Mouse (Mus musculus) limb, embryonic 11.5 days (tissue): ENCODE results near the gene Khk. TPM values are rescaled to one million over a fixed set of nuclear protein-coding genes. Genes with fewer than 3 reads are reported as not detected.
A peak's percentile ranks its signal among the peaks of the same experiment; 100 is the strongest.

Experiments
- ATAC-seq: fragments of 200-750 bp; cut with Nextera tagmentation; 2 replicates; pipeline ENCODE4 v1.8.0; 2017; ENCODE audit warnings: low read depth; ENCODE audit not compliant: insufficient number of reproducible peaks, low FRiP score, low TSS enrichment
- DNase-seq: peaks from one replicate; pipeline ENCODE4 v3.0.0-alpha.2; 2015; ENCODE audit warnings: low spot score
- H3K27ac ChIP-seq: fragments of 300-500 bp; sonication (generic); replicated peaks from 2 replicates; pipeline ENCODE4 v1.5.1; 2014; ENCODE audit warnings: low read depth, mild to moderate bottlenecking, low read length
- H3K27me3 ChIP-seq: fragments of 300-500 bp; sonication (generic); 2 replicates; pipeline ENCODE4 v1.6.1; 2014; ENCODE audit warnings: mild to moderate bottlenecking, low read length, mixed read lengths; ENCODE audit not compliant: control insufficient read depth, insufficient read depth
- H3K36me3 ChIP-seq: fragments of 300-500 bp; sonication (generic); 2 replicates; pipeline ENCODE4 v1.6.1; 2014; ENCODE audit warnings: mild to moderate bottlenecking, low read length, moderate library complexity, mixed read lengths; ENCODE audit not compliant: control insufficient read depth, insufficient read depth
- H3K4me1 ChIP-seq: fragments of 300-500 bp; sonication (generic); 2 replicates; pipeline ENCODE4 v1.6.1; 2014; ENCODE audit warnings: low read length, mixed read lengths; ENCODE audit not compliant: control insufficient read depth, insufficient read depth
- H3K4me2 ChIP-seq: fragments of 300-500 bp; sonication (generic); 2 replicates; pipeline ENCODE4 v1.6.1; 2014; ENCODE audit warnings: low read depth, mild to moderate bottlenecking, moderate library complexity; ENCODE audit not compliant: severe bottlenecking
- H3K4me3 ChIP-seq: fragments of 300-500 bp; sonication (generic); 2 replicates; pipeline ENCODE4 v1.5.1; 2014; ENCODE audit warnings: low read depth, low read length
- H3K9ac ChIP-seq: fragments of 300-500 bp; sonication (generic); 2 replicates; pipeline ENCODE4 v1.6.1; 2014; ENCODE audit warnings: mild to moderate bottlenecking, low read length
- H3K9me3 ChIP-seq: fragments of 300-500 bp; sonication (generic); 2 replicates; pipeline ENCODE4 v1.6.1; 2016; ENCODE audit warnings: low read length; ENCODE audit not compliant: control insufficient read depth
- WGBS: fragments of 180-500 bp; shearing (Covaris S2); extraction: QIAGEN DNeasy Blood & Tissue Kit; methylation state at CpG from one replicate; pipeline ENCODE4 v1.1.7; 2014; 5-methylcytosine and 5-hydroxymethylcytosine counted together
- polyA plus RNA-seq: library from polyadenylated mRNA; unstranded; fragments of >200 nt; fragmentation: Nextera tagmentation; extraction: Ambion mirVana; gene quantifications from 2 replicates; pipeline ENCODE4 v1.2.1, GENCODE M21; 2014

Khk gene
- polyA plus RNA-seq, 1 experiment from 2014 or later: 7.9 TPM

DNA sequence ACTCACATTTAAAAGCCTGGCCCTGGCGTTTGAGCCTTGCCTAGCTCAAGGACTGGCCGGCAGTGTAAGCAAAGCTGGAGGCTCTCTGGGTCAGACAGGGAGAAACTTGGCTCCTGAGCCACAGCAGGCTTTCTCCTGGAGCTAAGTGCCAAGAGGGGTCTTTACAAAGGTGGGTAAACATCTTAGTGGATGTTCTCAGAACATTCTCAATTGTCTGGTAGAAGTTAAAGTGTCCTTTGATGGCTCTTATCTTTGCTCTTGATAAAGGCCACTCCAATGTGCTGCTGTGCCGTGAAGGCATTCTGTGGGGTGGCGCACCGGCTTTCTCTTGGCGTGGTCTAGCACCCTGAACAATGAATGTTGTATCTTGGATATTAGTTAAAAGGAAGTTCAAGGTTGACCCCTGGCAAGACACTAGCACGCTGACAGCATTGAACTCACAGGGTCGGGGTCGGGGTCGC, 1.4 kb downstream of the Khk start:
- H3K4me2 ChIP-seq: no peak overlapping the region
- ATAC-seq: no peak
- no peak for DNase-seq
- H3K9ac ChIP-seq: no peak overlapping the region
- WGBS: 77% methylated on average over 10 of the region's 10 CpGs
- no peaks in the 10 kb centered on the region for H3K27me3 ChIP-seq
- H3K36me3 ChIP-seq: peaks cover 14% of the 10 kb centered on the region; the same call in 1 of the 2 replicates
- no peak overlapping the region for H3K4me3 ChIP-seq
- no peak overlapping the region for H3K27ac ChIP-seq
- peaks cover 8% of the 10 kb centered on the region for H3K4me1 ChIP-seq
- H3K9me3 ChIP-seq: no peaks in the 10 kb centered on the region

DNA sequence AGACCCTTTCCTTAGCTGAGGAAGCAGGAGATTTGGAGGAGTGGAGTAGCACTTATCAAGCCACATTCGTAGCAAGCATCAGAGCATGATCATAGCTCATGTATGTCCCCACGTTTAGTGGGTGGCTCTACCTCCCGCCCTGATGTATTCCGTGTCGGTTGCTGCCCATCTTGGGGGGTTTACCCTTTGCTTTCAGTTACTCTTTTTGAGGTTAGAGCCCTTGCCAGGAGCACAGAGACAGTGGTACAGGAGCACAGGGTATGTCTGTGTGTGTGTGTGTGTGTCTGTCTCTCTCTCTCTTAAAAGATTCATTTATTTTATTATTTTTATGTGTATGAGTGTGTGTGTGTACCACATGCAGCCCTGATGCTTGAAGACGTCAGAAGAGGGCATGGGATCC, 1.9 kb downstream of the Khk start:
- H3K9me3 ChIP-seq: no peaks in the 10 kb centered on the region
- ATAC-seq (no peak), DNase-seq (no peak)
- H3K4me2 ChIP-seq: no peak overlapping the region
- H3K27me3 ChIP-seq: no peaks in the 10 kb centered on the region
- peaks cover 10% of the 10 kb centered on the region; the same call in 1 of the 2 replicates for H3K36me3 ChIP-seq
- WGBS: 89% methylated on average over 6 of the region's 6 CpGs
- peaks cover 8% of the 10 kb centered on the region for H3K4me1 ChIP-seq
- H3K9ac ChIP-seq: no peak overlapping the region
- H3K27ac ChIP-seq: no peak overlapping the region
- H3K4me3 ChIP-seq: no peak overlapping the region

DNA sequence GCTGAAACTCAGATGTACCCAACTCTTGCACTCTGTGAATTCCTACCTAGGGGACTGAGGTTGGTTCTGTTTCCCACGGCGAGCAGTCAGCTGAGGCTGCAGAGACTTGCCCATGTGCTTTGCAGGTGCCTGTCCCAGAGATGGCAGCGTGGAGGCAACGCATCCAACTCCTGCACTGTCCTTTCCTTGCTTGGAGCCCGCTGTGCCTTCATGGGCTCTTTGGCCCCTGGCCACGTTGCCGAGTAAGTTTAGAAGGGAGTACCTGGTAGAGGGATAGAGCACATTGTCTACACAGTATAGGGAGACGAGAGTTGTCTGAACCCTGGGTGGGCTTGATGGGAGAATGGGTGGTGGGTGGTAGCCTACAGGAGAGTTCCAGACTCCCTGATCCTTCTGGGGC, 3.4 kb downstream of the Khk start:
- H3K36me3 ChIP-seq: peaks cover 3% of the 10 kb centered on the region; the same call in 1 of the 2 replicates
- WGBS: 78% methylated on average over 8 of the region's 8 CpGs

DNA sequence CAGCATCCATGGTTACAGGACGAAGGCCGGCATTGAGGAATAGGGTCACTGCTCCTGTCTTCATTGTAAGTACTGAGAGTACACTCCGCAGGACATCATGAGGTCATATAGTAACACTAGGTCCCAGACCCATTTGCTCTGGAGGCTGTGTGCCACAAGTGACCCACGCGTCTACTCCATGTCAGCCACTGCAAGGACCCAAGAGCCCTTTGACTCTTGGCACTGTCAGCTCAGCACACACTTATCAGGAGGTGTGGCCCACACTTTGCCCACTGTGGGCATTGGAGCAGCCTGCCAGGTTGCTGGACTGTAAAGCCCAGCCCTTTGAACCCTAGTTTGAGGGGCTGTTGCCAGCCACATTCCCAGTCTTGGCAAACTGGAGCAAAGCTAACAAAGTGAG, 4.0 kb downstream of the Khk start:
- Histone ChIP-seq H3K4me3 (no peak overlapping the region), H3K36me3 (peaks cover 3% of the 10 kb centered on the region; the same call in 1 of the 2 replicates), H3K27me3 (no peaks in the 10 kb centered on the region), H3K4me2 (no peak overlapping the region), H3K9ac (no peak overlapping the region), H3K27ac (no peak overlapping the region), H3K4me1 (peaks cover 8% of the 10 kb centered on the region), H3K9me3 (no peaks in the 10 kb centered on the region)
- no peak for DNase-seq
- no peak for ATAC-seq
- WGBS: 94% methylated on average over 5 of the region's 5 CpGs

More for the DNA sequence above, 3.4 kb downstream of the Khk start:
- Histone ChIP-seq H3K27me3 (no peaks in the 10 kb centered on the region), H3K4me2 (no peak overlapping the region), H3K9me3 (no peaks in the 10 kb centered on the region), H3K4me3 (no peak overlapping the region), H3K4me1 (peaks cover 8% of the 10 kb centered on the region), H3K27ac (no peak overlapping the region), H3K9ac (no peak overlapping the region)
- DNase-seq (no peak), ATAC-seq (no peak)

DNA sequence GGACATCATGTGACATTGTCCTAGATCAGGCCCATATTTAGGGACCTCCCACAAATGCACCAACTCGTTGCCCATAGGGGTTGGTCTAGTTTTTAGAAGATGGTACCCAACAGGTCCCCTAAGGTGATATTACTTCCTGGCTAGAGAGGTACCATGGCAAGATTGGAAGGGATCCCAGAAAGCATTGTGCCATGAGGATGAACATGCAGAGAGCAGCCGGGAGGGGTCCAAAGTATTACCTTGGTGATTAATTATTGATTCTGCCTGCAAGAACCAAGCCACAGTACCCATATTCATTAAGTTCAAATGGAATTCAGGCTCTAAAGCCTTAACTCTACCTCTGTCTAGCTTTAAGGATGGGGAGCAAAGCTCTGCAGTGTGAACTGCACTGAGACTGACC, 4.8 kb downstream of the Khk start:
- H3K27me3 ChIP-seq: no peaks in the 10 kb centered on the region

DNA sequence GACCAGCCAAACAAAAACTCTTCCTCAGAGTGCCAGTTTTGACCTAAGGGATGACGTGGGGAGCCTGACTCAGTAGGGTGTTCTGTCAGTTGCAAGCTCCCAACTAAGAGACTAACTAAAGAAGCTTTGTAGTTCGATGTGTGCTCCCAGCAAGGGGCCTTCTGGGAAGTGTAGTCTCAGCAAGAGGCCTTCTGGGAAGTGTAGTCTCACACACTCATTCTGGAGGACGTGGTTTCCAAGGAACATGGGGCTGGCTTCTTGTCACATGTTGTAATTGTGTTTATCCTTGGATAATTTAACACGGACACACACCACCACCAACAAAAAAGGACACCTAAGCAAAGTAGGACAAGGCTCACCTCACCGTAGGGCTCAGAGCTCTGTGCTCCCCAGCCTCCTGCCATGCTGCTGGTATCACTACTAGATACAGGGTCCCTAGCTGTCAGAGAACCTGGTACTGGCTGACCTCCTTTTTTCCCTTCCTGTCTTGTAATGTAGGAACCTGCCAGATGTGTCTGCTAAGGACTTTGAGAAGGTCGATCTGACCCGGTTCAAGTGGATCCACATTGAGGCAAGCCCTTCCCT, 6.8 kb downstream of the Khk start:
- no peaks in the 10 kb centered on the region for H3K36me3 ChIP-seq
- DNase-seq: no peak
- no peak overlapping the region for H3K4me2 ChIP-seq
- no peak overlapping the region for H3K27ac ChIP-seq
- no peak overlapping the region for H3K9ac ChIP-seq
- no peaks in the 10 kb centered on the region for H3K27me3 ChIP-seq
- no peak overlapping the region for H3K4me3 ChIP-seq
- 44% methylated on average over 7 of the region's 7 CpGs for WGBS
- no peaks in the 10 kb centered on the region for H3K9me3 ChIP-seq
- ATAC-seq: no peak
- no peaks in the 10 kb centered on the region for H3K4me1 ChIP-seq

More for the DNA sequence above, 4.8 kb downstream of the Khk start:
- Histone ChIP-seq H3K36me3 (no peaks in the 10 kb centered on the region), H3K4me1 (peaks cover 8% of the 10 kb centered on the region), H3K9ac (no peak overlapping the region), H3K4me3 (no peak overlapping the region), H3K9me3 (no peaks in the 10 kb centered on the region), H3K4me2 (no peak overlapping the region), H3K27ac (no peak overlapping the region)
- no peak for ATAC-seq
- no peak for DNase-seq
- 89% methylated on average over 2 of the region's 2 CpGs for WGBS

DNA sequence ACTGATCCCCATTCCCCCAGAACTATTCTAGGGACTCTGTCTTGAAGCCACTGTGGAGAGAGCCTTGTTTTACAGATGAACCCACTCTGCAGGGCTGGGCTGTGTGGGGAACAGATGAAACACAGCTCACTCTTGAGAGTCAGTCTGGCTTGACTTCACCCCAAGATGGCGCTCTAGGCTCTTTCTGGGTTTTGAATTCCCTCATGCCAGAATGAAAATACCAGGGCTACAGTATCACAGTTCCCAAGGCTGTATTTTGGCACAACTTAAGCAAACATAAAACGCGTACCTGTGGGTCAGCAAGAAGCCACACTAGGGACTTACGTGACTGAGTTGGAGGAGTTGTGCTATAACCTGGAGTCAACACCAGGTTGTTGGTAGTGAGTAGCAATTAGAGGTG, 8.9 kb downstream of the Khk start:
- WGBS: 48% methylated on average over 4 of the region's 4 CpGs
- peak; percentile 76 for DNase-seq
- no peaks in the 10 kb centered on the region for H3K4me1 ChIP-seq
- peak; percentile 48; the same call in 1 of the 2 replicates for ATAC-seq
- H3K4me2 ChIP-seq: no peak overlapping the region
- no peaks in the 10 kb centered on the region for H3K36me3 ChIP-seq
- H3K9ac ChIP-seq: no peak overlapping the region
- no peaks in the 10 kb centered on the region for H3K9me3 ChIP-seq
- H3K27me3 ChIP-seq: no peaks in the 10 kb centered on the region
- no peak overlapping the region for H3K27ac ChIP-seq
- no peak overlapping the region for H3K4me3 ChIP-seq

DNA sequence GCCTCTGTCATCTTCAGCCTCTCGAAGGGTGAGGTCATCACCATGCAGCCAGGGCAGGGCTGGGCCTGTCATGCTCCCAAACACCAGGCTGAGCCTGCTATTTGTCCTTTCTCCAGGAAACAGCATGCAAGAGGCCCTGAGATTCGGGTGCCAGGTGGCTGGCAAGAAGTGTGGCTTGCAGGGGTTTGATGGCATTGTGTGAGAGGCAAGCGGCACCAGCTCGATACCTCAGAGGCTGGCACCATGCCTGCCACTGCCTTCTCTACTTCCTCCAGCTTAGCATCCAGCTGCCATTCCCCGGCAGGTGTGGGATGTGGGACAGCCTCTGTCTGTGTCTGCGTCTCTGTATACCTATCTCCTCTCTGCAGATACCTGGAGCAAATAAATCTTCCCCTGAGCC, 9.6 kb downstream of the Khk start:
- no peaks in the 10 kb centered on the region for H3K36me3 ChIP-seq
- no peaks in the 10 kb centered on the region for H3K9me3 ChIP-seq
- no peak overlapping the region for H3K4me2 ChIP-seq
- no peak for ATAC-seq
- no peaks in the 10 kb centered on the region for H3K27me3 ChIP-seq
- no peak overlapping the region for H3K4me3 ChIP-seq
- 84% methylated on average over 6 of the region's 6 CpGs for WGBS
- no peak overlapping the region for H3K27ac ChIP-seq
- no peak for DNase-seq
- H3K9ac ChIP-seq: no peak overlapping the region
- H3K4me1 ChIP-seq: no peaks in the 10 kb centered on the region

DNA sequence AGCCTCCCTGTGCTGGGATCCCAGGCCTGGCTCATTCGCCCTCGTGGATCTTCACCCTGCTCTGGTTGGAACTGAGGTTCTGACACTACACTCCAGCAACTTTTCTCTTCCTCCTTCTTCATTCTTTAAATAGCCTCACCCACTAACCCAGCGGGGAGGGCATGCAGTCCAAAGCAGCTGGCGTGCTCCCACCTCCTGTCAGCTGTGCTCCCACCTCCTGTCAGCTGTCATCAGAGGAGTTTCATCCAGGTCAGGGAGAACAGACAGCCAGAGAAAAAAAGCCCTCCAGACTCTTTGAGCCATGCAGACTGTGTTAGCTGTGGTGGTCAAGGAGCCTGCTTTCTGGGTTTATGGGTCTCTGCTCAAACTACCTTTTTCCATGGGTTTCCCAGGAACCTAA, 10.1 kb downstream of the Khk start:
- 85% methylated on average over 4 of the region's 4 CpGs for WGBS
- DNase-seq: no peak
- Histone ChIP-seq H3K9ac (no peak overlapping the region), H3K4me2 (no peak overlapping the region), H3K27ac (no peak overlapping the region), H3K4me1 (no peaks in the 10 kb centered on the region), H3K27me3 (no peaks in the 10 kb centered on the region), H3K9me3 (no peaks in the 10 kb centered on the region), H3K36me3 (no peaks in the 10 kb centered on the region), H3K4me3 (no peak overlapping the region)
- ATAC-seq: no peak
